Mouse (Mus musculus): ENCODE data around the gene Gm9964.

Gm9964 gene

GRCm38 (mm10) chr11:79253542-79254390, 42.9 kb downstream of the Gm9964 start:
- peak; percentile 60 for DNase-seq (ENCODE audit: low spot score)

DNA sequence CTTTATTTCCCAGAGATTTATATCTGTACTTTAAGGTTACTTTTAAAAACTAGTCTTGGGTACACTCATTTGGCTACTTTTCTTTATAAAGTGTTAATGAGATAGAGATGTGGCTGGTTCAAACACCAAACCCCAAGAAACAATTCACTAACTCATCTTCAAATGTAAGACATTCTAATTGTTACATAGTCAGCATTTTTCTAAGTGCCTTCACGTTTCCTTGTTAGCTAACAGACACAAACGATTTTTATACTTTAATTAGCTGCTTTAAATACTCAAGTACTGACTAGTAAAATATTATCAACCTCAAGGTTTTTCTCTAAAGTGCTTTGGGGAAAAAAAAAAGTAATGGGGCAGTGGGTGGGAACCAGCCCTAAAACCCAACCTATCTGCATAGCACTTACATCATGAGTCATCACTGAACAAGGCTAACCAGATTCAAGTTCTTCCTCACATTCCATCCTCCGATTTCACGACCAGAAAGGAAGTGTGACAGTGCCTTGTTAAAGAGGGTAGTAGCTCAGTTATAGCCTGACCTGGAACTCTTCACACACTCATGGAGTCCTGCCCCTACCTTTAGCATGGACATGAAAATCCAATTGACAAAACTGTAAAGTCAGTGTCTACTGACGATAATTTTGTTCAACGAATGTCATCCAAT, 43.7 kb downstream of the Gm9964 start:
- DNase-seq (ENCODE audit: low spot score): peak; percentile 38
